Mouse (Mus musculus): ENCODE data around the gene Sh3gl3.

- TF ChIP-seq CTCF (IDR thresholded peaks at IDR 0.05; ENCODE audit: low read depth, low read length) = no peak
- no peak for TF ChIP-seq POLR2A (IDR thresholded peaks at IDR 0.05; ENCODE audit: borderline replicate concordance, low read depth, low read length)
These were observed 90.5 kb downstream of the Sh3gl3 start for GRCm38 (mm10) chr7:82264119-82264518.
